Mouse (Mus musculus) G1E (cell line): ENCODE measurements around the gene Slc16a10. TPM values are rescaled to one million over a fixed set of nuclear protein-coding genes. Genes with fewer than 3 reads are reported as not detected.
A peak's percentile ranks its signal among the peaks of the same experiment; 100 is the strongest.

Source experiments
- ATAC-seq: 2 replicates; pipeline ENCODE4 v1.8.0; 2016; ENCODE audit warnings: mild to moderate bottlenecking; ENCODE audit not compliant: insufficient number of reproducible peaks, poor library complexity, low FRiP score, severe bottlenecking; ENCODE audit errors: extremely low read depth
- DNase-seq: peaks from one replicate; pipeline ENCODE4 v3.0.0; 2012; ENCODE audit warnings: low spot score
- H3K27me3 ChIP-seq: 2 replicates; pipeline ENCODE4 v1.6.1; 2012; ENCODE audit warnings: mild to moderate bottlenecking, low read length, inconsistent platforms; ENCODE audit not compliant: insufficient read depth
- H3K36me3 ChIP-seq: replicated peaks from 2 replicates; pipeline ENCODE3; 2012; ENCODE audit warnings: mild to moderate bottlenecking, inconsistent platforms
- H3K4me1 ChIP-seq: 2 replicates; pipeline ENCODE4 v1.6.1; 2012; ENCODE audit warnings: low read depth, low read length, inconsistent platforms, mixed read lengths; ENCODE audit not compliant: insufficient read depth
- H3K4me3 ChIP-seq: 2 replicates; pipeline ENCODE4 v1.5.1; 2012; ENCODE audit warnings: low read depth, mild to moderate bottlenecking, inconsistent platforms, low read length, moderate library complexity, mixed read lengths
- H3K9me3 ChIP-seq: replicated peaks from 2 replicates; pipeline ENCODE4 v1.6.1; 2012; ENCODE audit warnings: inconsistent platforms
- CTCF ChIP-seq: IDR thresholded peaks from 2 replicates; pipeline ENCODE4 v1.5.1; 2012; ENCODE audit warnings: low read depth, low read length, inconsistent platforms, mixed read lengths
- GATA1 ChIP-seq: IDR thresholded peaks from 2 replicates; pipeline ENCODE4 v1.6.1; 2012; ENCODE audit warnings: borderline replicate concordance, low read length, inconsistent platforms, mixed read lengths
- GATA2 ChIP-seq: IDR thresholded peaks from 2 replicates; pipeline ENCODE4 v1.6.1; 2012; ENCODE audit warnings: low read depth, low read length, inconsistent platforms, borderline replicate concordance
- POLR2AphosphoS5 ChIP-seq: IDR thresholded peaks from 2 replicates; pipeline ENCODE4 v1.6.1; 2012; ENCODE audit warnings: low read depth, low read length, inconsistent platforms; ENCODE audit not compliant: insufficient replicate concordance
- TAL1 ChIP-seq: conservative IDR thresholded peaks from 2 replicates; pipeline ENCODE4 v1.6.1; 2012; ENCODE audit warnings: low read depth, low read length, inconsistent platforms, mixed read lengths
- polyA plus RNA-seq: library from polyadenylated mRNA; stranded (reverse); fragments of >175 nt; gene quantifications from 2 replicates; pipeline ENCODE4 v1.2.3, GENCODE M21; 2012
- total RNA-seq, 2 experiments: library from RNA; stranded (forward) in 1 of 2; stranded (reverse) in 1 of 2; fragments of 200-1000 nt in 1 of 2; fragments of >200 nt in 1 of 2; fragmentation: Nextera tagmentation in 1 of 2; gene quantifications; 2 replicates each; pipeline ENCODE4 v1.2.3; 2014 to 2017

Slc16a10 gene
- total and polyA plus RNA-seq, 3 experiments: 5.7 to 117 (median 16.9) TPM

GRCm38 (mm10) chr10:40107995-40108394 lies 34.1 kb downstream of the Slc16a10 start:
- no peak for TF ChIP-seq POLR2AphosphoS5
- peak; percentile 26; the same call in 1 of the 2 replicates for TF ChIP-seq TAL1
- peaks cover 74% of the 10 kb centered on the region for H3K4me1 ChIP-seq
- H3K9me3 ChIP-seq: no peaks in the 10 kb centered on the region
- no peak for DNase-seq
- ATAC-seq: peak; percentile 9; the same call in 1 of the 2 replicates
- no peaks in the 10 kb centered on the region for H3K27me3 ChIP-seq
- no peak overlapping the region for H3K4me3 ChIP-seq
- peaks cover 29% of the 10 kb centered on the region for H3K36me3 ChIP-seq

DNA sequence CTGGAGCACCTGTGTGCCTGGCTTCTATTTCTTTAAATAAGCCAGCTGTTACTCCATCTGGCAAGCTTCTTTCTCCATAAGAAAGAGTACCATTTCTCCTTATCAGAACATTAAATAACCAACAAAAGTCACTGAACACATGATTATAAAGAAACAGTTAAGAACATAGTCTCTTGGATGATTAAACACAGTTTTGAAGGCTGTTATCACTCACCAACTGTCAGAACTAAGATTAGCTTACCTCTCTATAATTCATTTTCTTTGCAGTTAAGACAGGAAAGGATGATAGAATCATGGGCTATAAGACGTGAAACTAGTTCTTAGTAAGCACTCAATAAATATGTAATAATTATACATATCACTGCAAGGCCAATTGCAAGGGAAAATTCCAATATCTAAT lies 36.9 kb downstream of the Slc16a10 start:
- H3K27me3 ChIP-seq: no peaks in the 10 kb centered on the region
- no peak for TF ChIP-seq GATA2
- no peak for TF ChIP-seq CTCF
- 0 out of 2 replicates have a peak, but pooled peaks have one; percentile 19 for TF ChIP-seq TAL1
- peaks cover 68% of the 10 kb centered on the region for H3K4me1 ChIP-seq

DNA sequence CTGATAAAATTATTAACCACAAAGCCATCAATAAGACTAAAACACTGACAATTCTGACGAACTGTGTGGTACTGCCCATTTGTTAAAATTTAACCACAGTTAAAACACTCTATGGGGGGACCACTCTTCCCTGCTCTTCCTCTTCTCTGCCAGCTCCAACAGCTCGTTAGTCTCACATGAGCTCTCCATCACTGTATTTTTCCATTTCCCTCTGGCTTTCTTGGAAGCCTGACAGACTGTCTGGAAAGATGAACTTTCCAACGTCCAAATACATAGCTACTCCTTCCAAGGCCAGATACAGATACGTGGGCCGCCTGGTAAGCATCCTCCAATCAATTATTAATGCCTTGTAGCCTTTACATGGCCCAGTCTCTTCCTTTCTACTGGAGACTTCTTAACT lies 38.3 kb downstream of the Slc16a10 start:
- DNase-seq: no peak
- no peak for ATAC-seq
- Histone ChIP-seq H3K36me3 (peaks cover 23% of the 10 kb centered on the region), H3K27me3 (no peaks in the 10 kb centered on the region), H3K4me1 (peaks cover 55% of the 10 kb centered on the region), H3K4me3 (no peak overlapping the region), H3K9me3 (no peaks in the 10 kb centered on the region)
- TF ChIP-seq POLR2AphosphoS5 (no peak), CTCF (no peak), TAL1 (no peak), GATA2 (no peak), GATA1 (no peak)

More for the DNA sequence above, 36.9 kb downstream of the Slc16a10 start:
- no peaks in the 10 kb centered on the region for H3K9me3 ChIP-seq
- no peak overlapping the region for H3K4me3 ChIP-seq
- ATAC-seq (peak; percentile 52; the same call in 1 of the 2 replicates), DNase-seq (no peak)
- H3K36me3 ChIP-seq: peaks cover 24% of the 10 kb centered on the region

- H3K4me3 ChIP-seq: no peak overlapping the region
- no peaks in the 10 kb centered on the region for H3K9me3 ChIP-seq
- TF ChIP-seq GATA1: no peak
- TF ChIP-seq GATA2: no peak
- TF ChIP-seq CTCF: no peak
- no peak for TF ChIP-seq POLR2AphosphoS5
- TF ChIP-seq TAL1: no peak
- ATAC-seq (no peak), DNase-seq (no peak)
- peaks cover 47% of the 10 kb centered on the region for H3K4me1 ChIP-seq
- no peaks in the 10 kb centered on the region for H3K27me3 ChIP-seq
- H3K36me3 ChIP-seq: peaks cover 24% of the 10 kb centered on the region
Measured at GRCm38 (mm10) chr10:40102986-40103385, 39.1 kb downstream of the Slc16a10 start.

GRCm38 (mm10) chr10:40102166-40102565 lies 39.9 kb downstream of the Slc16a10 start:
- ATAC-seq (no peak), DNase-seq (no peak)
- peaks cover 43% of the 10 kb centered on the region for H3K4me1 ChIP-seq
- H3K27me3 ChIP-seq: no peaks in the 10 kb centered on the region
- no peak for TF ChIP-seq CTCF
- no peak for TF ChIP-seq POLR2AphosphoS5
- no peak for TF ChIP-seq TAL1
- no peak for TF ChIP-seq GATA1
- TF ChIP-seq GATA2: no peak
- H3K36me3 ChIP-seq: peaks cover 28% of the 10 kb centered on the region
- no peak overlapping the region for H3K4me3 ChIP-seq
- H3K9me3 ChIP-seq: no peaks in the 10 kb centered on the region

GRCm38 (mm10) chr10:40098441-40098840 lies 43.6 kb downstream of the Slc16a10 start:
- H3K4me3 ChIP-seq: no peak overlapping the region
- H3K4me1 ChIP-seq: peaks cover 11% of the 10 kb centered on the region
- H3K36me3 ChIP-seq: peaks cover 37% of the 10 kb centered on the region
- TF ChIP-seq CTCF: no peak
- TF ChIP-seq POLR2AphosphoS5: no peak
- TF ChIP-seq GATA1: no peak
- TF ChIP-seq GATA2: no peak
- no peak for TF ChIP-seq TAL1
- DNase-seq: no peak
- H3K9me3 ChIP-seq: no peaks in the 10 kb centered on the region
- no peaks in the 10 kb centered on the region for H3K27me3 ChIP-seq
- no peak for ATAC-seq

GRCm38 (mm10) chr10:40097519-40097918 lies 44.5 kb downstream of the Slc16a10 start:
- Histone ChIP-seq H3K4me1 (peaks cover 8% of the 10 kb centered on the region; the same call in 1 of the 2 replicates), H3K27me3 (no peaks in the 10 kb centered on the region), H3K4me3 (no peak overlapping the region), H3K36me3 (peaks cover 37% of the 10 kb centered on the region), H3K9me3 (peaks cover 3% of the 10 kb centered on the region)
- ATAC-seq (no peak), DNase-seq (no peak)
- TF ChIP-seq TAL1: no peak
